Mouse (Mus musculus): Measurements from ENCODE around the gene Acot5.
"Not testable (repeated sequence)": the region's sequence is repeated elsewhere in the genome, so short reads cannot be mapped to it uniquely, and the experiment has no call there.

The Acot5 gene

DNA sequence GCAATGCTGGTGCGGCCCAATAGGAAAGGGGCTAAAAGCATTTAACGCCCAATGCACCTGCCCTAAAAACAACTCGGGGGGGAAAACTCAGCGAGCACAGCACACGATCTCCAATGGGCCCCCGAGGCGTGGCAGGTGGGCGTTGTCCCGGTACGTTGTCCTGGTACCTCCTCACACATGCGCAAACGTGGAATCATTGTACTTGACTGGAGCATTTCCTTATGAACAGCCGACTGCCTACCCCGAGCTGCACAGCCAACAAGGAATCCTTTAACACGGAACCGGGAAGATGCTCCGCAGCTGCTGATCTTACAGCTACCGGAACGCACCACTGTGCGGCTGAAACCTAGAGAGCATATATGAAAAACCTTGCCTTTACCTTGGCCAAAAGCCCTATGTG lies 6.8 kb upstream of the Acot5 start:
- DNase-seq (ENCODE audit: low spot score in 2 of 2), result no peak

GRCm38 (mm10) chr12:84063228-84063627 lies 5.9 kb upstream of the Acot5 start:
- DNase-seq (ENCODE audit: low spot score in 2 of 2), result no peak

DNA sequence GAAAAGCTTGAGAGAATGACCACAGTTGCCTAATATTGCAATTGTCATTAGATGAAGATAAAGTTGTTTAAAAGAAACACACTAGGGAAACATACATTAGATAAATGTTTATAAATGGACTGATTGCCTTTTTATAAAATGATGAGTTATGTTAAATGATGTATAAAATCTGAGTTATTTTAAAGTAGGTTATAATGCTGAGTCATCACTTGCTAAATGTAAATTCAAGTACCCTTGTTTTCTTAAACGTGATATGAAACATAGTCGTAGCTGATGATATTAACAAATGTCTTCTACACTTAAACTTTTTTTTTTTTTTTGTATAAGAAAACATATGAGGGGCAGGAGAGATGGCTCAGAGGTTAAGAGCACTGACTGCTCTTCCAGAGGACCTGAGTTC lies 5.3 kb upstream of the Acot5 start:
- DNase-seq (ENCODE audit: low spot score in 2 of 2), result no peak

GRCm38 (mm10) chr12:84064621-84065020 lies 4.5 kb upstream of the Acot5 start:
- DNase-seq (ENCODE audit: low spot score in 2 of 2), result no peak

DNA sequence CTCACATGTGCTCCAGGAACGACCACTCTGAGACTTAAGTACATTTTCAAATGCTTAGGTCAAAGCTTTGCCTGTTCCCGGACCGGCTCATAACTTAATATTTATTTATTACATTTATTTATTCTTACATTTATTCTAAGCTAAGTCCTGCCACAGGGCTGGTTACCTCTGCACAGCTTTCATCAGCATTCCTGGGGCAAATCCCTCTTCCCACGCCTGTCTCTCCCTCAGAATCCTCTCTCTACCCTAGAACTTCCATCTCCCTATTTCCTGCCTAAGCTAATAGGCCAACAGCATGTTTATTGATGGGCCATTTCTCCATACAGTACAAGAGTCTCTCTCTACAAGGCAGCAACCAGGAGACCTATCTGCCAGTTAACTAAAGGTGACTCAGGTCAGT lies 1.4 kb upstream of the Acot5 start:
- no peak for DNase-seq (ENCODE audit: low spot score in 2 of 2)

- DNase-seq (ENCODE audit: low spot score in 2 of 2), result no peak
Observed at GRCm38 (mm10) chr12:84068296-84068695, 829 bp upstream of the Acot5 start.

DNA sequence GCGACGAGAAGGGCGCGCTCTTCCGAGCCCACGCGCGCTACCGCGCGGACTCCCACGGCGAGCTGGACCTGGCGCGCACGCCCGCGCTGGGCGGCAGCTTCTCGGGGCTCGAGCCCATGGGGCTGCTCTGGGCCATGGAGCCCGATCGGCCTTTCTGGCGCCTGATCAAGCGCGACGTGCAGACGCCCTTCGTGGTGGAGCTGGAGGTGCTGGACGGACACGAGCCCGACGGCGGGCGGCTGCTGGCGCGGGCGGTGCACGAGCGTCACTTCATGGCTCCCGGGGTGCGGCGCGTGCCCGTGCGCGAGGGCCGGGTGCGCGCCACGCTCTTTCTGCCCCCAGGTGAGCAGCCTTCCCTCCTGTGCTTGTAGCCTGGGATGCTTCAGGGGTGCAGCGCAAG lies 457 bp downstream of the Acot5 start:
- peak; percentile 36 to 68 for DNase-seq (ENCODE audit: low spot score in 2 of 2)

DNA sequence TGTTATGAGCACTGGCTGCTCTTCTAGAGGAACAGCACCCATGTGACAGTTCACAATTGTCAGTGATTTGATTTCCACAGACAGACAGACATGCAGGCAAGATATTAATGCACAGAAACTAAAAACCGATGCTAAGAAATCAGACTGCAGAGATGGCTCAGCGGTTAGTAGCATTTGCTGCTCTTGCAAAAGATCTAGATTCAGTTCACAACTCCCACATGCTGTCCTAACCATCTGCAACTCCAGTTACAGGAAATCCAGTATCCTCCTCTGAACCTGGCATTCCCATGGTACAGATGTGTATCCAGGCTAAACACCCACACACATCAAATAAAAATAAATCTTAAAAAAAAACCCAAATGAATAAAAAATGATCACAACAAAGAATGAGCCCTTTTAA lies 2.6 kb downstream of the Acot5 start:
- DNase-seq (ENCODE audit: low spot score in 2 of 2), result no peak

DNA sequence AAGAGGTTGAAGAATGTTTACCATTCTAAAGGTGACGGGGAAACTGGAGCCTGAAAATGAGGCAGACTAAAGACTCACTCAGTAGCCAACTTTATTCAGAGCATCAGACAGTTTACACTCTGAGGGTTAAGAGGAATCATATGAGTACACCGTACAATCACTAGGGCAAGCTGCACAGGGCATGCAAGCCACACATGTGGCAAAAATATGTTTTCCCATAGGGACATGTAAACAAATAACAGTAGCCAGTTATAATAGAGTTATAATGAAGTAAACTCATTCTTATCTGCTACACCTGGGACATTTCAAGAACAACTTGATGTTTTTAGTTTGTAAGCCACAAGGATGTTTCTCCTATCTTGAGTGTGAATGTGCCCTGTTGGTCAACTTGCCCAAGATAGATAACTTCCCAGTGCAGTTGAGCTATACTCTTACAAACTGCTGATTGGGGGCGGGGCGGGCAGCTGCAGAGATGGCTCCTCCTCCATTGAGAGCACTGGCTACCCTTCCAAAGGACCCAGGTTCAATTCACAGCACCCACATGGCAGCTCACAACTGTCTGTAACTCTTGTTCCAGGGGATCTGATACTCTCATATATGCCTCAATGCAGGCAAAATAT lies 8.4 kb downstream of the Acot5 start:
- DNase-seq (ENCODE audit: low spot score in 2 of 2), result no peak

- DNase-seq (ENCODE audit: low spot score in 2 of 2), result no peak
Observed at GRCm38 (mm10) chr12:84083842-84084241, 14.7 kb downstream of the Acot5 start.

- no peak for DNase-seq (ENCODE audit: low spot score in 2 of 2)
Observed at GRCm38 (mm10) chr12:84084581-84084980, 15.5 kb downstream of the Acot5 start.

- not testable (repeated sequence) for DNase-seq (ENCODE audit: low spot score in 2 of 2)
Observed at GRCm38 (mm10) chr12:84094666-84095065, 25.5 kb downstream of the Acot5 start.

GRCm38 (mm10) chr12:84099605-84100004 lies 30.5 kb downstream of the Acot5 start:
- no peak for DNase-seq (ENCODE audit: low spot score in 2 of 2)

- no peak for DNase-seq (ENCODE audit: low spot score in 2 of 2)
Observed at GRCm38 (mm10) chr12:84100071-84100470, 30.9 kb downstream of the Acot5 start.

DNA sequence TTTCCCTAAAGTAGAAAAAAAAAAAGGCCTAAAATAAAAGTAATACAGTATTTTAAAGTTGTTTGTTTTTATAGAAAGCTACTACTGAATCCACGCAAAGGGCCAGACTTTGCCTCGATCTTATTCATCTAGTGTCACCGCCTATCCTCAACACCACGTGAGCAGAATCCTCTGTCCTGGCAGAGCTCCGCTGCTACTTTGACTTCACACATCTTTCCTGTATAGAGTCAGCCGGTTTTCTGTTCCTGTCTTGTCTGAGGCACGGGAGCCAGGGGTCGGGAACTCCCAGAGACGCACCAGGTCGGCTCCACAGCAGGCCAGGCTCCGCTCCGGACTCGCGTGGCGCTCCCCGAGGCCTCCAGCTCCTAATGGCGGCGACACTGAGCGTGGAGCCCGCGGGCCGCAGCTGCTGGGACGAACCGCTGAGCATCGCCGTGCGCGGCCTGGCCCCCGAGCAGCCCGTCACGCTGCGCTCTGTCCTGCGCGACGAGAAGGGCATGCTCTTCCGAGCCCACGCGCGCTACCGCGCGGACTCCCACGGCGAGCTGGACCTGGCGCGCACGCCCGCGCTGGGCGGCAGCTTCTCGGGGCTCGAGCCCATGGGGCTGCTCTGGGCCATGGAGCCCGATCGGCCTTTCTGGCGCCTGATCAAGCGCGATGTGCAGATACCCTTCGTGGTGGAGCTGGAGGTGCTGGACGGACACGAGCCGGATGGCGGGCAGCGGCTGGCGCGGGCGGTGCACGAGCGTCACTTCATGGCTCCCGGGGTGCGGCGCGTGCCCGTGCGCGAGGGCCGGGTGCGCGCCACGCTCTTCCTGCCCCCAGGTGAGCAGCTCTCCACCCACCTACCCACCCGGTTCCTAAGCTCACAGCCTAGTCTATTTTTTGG lies 31.7 kb downstream of the Acot5 start, which contains the start of gene Acot6:
Gene Acot6, plus strand, starts transcription at position 51 of the 889 bp plus-strand sequence.
- peak; percentile 27 to 72 for DNase-seq (ENCODE audit: low spot score in 2 of 2)

- no peak for DNase-seq (ENCODE audit: low spot score in 2 of 2)
Observed at GRCm38 (mm10) chr12:84101493-84101845, 32.3 kb downstream of the Acot5 start.

GRCm38 (mm10) chr12:84107012-84107411 lies 37.9 kb downstream of the Acot5 start:
- DNase-seq (ENCODE audit: low spot score in 2 of 2), result no peak

DNA sequence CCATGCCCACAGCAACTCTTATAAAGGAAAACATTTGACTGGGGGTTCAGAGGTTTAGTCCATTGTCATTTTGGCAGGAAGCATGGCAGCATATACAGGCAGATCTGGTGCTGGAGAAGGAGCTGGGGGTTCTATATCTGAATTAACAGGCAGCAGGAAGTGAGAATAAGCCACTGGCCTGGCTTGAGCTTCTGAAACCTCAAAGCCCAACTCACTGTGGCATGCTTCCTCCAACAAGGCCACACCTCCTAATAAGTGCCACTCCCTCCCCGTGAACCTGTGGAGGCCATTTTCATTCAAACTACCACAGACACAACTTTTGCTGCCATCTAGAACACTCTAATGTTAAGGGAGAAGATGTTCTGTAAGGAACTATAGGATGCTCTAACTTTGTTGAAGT lies 38.6 kb downstream of the Acot5 start:
- DNase-seq (ENCODE audit: low spot score in 2 of 2), result no peak

DNA sequence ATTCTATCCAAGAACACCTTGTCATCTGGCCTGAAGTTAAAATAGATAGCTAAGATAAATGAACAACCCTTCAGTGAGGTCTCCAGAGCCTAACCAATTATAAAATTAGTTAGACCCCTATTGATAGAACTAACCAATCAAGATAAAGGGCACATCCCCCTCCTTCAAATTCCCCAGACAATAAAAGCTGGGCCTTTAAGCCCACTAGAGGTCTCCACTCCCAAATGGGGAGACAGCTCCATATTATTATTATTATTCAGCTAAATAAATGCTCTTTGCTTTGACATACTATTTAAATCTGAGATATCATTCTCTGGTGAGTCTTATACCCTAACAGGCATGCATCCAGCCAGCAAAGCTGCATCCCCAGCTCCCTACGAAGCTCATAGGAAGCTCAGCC lies 40.8 kb downstream of the Acot5 start:
- no peak for DNase-seq (ENCODE audit: low spot score in 2 of 2)

GRCm38 (mm10) chr12:84110814-84111213 lies 41.7 kb downstream of the Acot5 start:
- DNase-seq (ENCODE audit: low spot score in 2 of 2), result no peak

- no peak for DNase-seq (ENCODE audit: low spot score in 2 of 2)
Observed at GRCm38 (mm10) chr12:84113676-84114075, 44.6 kb downstream of the Acot5 start.

- peak; percentile 74 to 88 for DNase-seq (ENCODE audit: low spot score in 2 of 2)
Observed at GRCm38 (mm10) chr12:84114153-84114994, 45.2 kb downstream of the Acot5 start, which contains the start of gene Dnal1. TSS of gene Dnal1 (plus strand) at chr12:84114366.
